Mouse (Mus musculus) testis, adult 2 months (tissue): ENCODE data around the gene Ssmem1. TPM values are rescaled to one million over a fixed set of nuclear protein-coding genes. Genes with fewer than 3 reads are reported as not detected.

ENCODE experiments used
- H3K27ac ChIP-seq: fragments of 200-500 bp; 2 replicates; pipeline ENCODE4 v1.5.1; 2012; ENCODE audit warnings: low read depth, low read length; ENCODE audit not compliant: control insufficient read depth, insufficient read depth
- H3K27me3 ChIP-seq: fragments of 200-500 bp; 2 replicates; pipeline ENCODE4 v1.6.1; 2012; ENCODE audit warnings: mild to moderate bottlenecking, low read length, moderate library complexity; ENCODE audit not compliant: control insufficient read depth, insufficient read depth
- H3K36me3 ChIP-seq: fragments of 200-500 bp; 2 replicates; pipeline ENCODE4 v1.6.1; 2012; ENCODE audit warnings: mild to moderate bottlenecking, low read length; ENCODE audit not compliant: control insufficient read depth, insufficient read depth
- H3K4me1 ChIP-seq: fragments of 200-500 bp; 2 replicates; pipeline ENCODE4 v1.6.1; 2012; ENCODE audit warnings: low read length; ENCODE audit not compliant: control insufficient read depth, insufficient read depth
- H3K4me3 ChIP-seq: fragments of 200-500 bp; 2 replicates; pipeline ENCODE4 v1.5.1; 2012; ENCODE audit warnings: low read depth, mild to moderate bottlenecking, low read length, moderate library complexity, mixed read lengths; ENCODE audit not compliant: control insufficient read depth
- CTCF ChIP-seq: fragments of 200-500 bp; IDR thresholded peaks from 2 replicates; pipeline ENCODE4 v1.5.1; 2012; ENCODE audit warnings: low read depth, mild to moderate bottlenecking, inconsistent platforms, low read length, moderate library complexity; ENCODE audit not compliant: control insufficient read depth, insufficient read depth, insufficient replicate concordance
- POLR2A ChIP-seq: fragments of 200-500 bp; IDR thresholded peaks from 2 replicates; pipeline ENCODE4 v1.6.1; 2012; ENCODE audit warnings: low read depth, mild to moderate bottlenecking, inconsistent platforms, low read length, moderate library complexity; ENCODE audit not compliant: control insufficient read depth
- polyA plus RNA-seq: library from polyadenylated mRNA; depleted of rRNA; stranded (reverse); fragments of >200 nt; gene quantifications from 2 replicates; pipeline ENCODE4 v1.2.3, GENCODE M21; 2012

Gene Ssmem1
- polyA plus RNA-seq, 1 experiment: 119 TPM

- Histone ChIP-seq H3K27ac (no peak overlapping the region), H3K27me3 (no peaks in the 10 kb centered on the region), H3K4me3 (no peak overlapping the region), H3K36me3 (peaks cover 3% of the 10 kb centered on the region; the same call in 1 of the 2 replicates), H3K4me1 (no peaks in the 10 kb centered on the region)
- no peak for TF ChIP-seq POLR2A
Measured at GRCm38 (mm10) chr6:30486504-30486903, 23.1 kb upstream of the Ssmem1 start.

- Histone ChIP-seq H3K4me1 (no peaks in the 10 kb centered on the region), H3K27me3 (no peaks in the 10 kb centered on the region), H3K4me3 (no peak overlapping the region), H3K27ac (no peak overlapping the region), H3K36me3 (peaks cover 5% of the 10 kb centered on the region)
- TF ChIP-seq CTCF (no peak), POLR2A (no peak)
Measured at GRCm38 (mm10) chr6:30499049-30499448, 10.6 kb upstream of the Ssmem1 start.

GRCm38 (mm10) chr6:30508824-30509223 lies 825 bp upstream of the Ssmem1 start:
- H3K27ac ChIP-seq: peak overlapping the region; percentile 96
- TF ChIP-seq CTCF (no peak), POLR2A (no peak)
- no peaks in the 10 kb centered on the region for H3K27me3 ChIP-seq
- H3K36me3 ChIP-seq: no peaks in the 10 kb centered on the region; the same call in 1 of the 2 replicates
- peaks cover 3% of the 10 kb centered on the region for H3K4me1 ChIP-seq
- H3K4me3 ChIP-seq: peak overlapping the region; percentile 91

DNA sequence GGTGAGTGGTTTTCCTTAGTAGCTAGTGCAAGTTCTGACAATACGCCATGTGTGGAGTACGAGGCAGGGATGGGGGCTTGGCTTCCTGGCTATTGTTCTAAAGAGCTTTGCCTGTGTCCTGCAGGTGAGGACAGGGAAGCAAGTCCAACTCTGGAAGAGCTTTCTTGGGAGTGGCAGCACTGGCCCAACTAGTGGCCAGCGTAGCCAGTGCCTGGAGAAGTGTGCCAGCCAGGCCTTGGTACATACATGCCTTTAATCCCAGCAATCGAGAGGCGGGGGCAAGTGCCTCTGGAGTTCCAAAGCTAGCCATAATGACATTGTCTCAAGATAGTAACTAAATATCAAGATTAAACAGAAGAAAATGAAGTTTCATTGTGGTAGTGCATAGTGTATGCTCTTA lies 642 bp downstream of the Ssmem1 start:
- TF ChIP-seq CTCF (no peak), POLR2A (no peak)
- peaks cover 3% of the 10 kb centered on the region for H3K4me1 ChIP-seq
- no peaks in the 10 kb centered on the region; the same call in none of the 2 replicates for H3K36me3 ChIP-seq
- peak overlapping the region; percentile 91 for H3K4me3 ChIP-seq
- peak overlapping the region; percentile 92 for H3K27ac ChIP-seq
- H3K27me3 ChIP-seq: no peaks in the 10 kb centered on the region

DNA sequence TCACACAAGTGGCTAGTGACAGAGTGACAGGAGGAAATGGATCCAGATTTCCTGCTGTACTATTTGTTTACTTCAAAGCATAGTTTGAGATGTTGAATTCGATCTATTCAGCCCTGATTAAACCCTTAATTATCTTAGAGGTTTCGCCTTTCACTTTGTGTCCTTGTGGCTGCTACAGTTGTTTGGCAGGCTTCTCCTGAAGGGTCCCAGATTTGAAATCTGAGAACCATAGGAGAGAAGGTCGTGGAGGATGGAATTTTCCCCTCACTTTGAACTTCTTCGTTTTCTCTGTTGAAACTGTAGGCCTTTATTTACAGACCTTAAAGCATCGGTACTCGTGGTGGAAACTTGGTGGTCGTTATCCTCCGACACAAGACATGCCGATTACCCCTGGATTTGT lies 4.6 kb downstream of the Ssmem1 start:
- Histone ChIP-seq H3K27me3 (no peaks in the 10 kb centered on the region), H3K4me3 (peak overlapping the region; percentile 82), H3K27ac (no peak overlapping the region), H3K4me1 (peaks cover 3% of the 10 kb centered on the region), H3K36me3 (no peaks in the 10 kb centered on the region; the same call in none of the 2 replicates)
- TF ChIP-seq CTCF: no peak
- no peak for TF ChIP-seq POLR2A

GRCm38 (mm10) chr6:30520400-30520799 lies 10.8 kb downstream of the Ssmem1 start:
- Histone ChIP-seq H3K4me1 (no peaks in the 10 kb centered on the region), H3K36me3 (no peaks in the 10 kb centered on the region), H3K27ac (no peak overlapping the region), H3K4me3 (no peak overlapping the region), H3K27me3 (no peaks in the 10 kb centered on the region)
- TF ChIP-seq CTCF (no peak), POLR2A (no peak)

GRCm38 (mm10) chr6:30525456-30526332 lies 16.0 kb downstream of the Ssmem1 start:
- TF ChIP-seq CTCF (no peak), POLR2A (no peak)
- Histone ChIP-seq H3K4me1 (peaks cover 13% of the 10 kb centered on the region), H3K27ac (no peak overlapping the region)

More at GRCm38 (mm10) chr6:30525456-30526332, 16.0 kb downstream of the Ssmem1 start:
- Histone ChIP-seq H3K27me3 (no peaks in the 10 kb centered on the region), H3K36me3 (no peaks in the 10 kb centered on the region), H3K4me3 (no peak overlapping the region)
